Mouse (Mus musculus) liver, adult 2 months (tissue): ENCODE results near the gene Cldn11. TPM values are rescaled to one million over a fixed set of nuclear protein-coding genes. Genes with fewer than 3 reads are reported as not detected.

Experiments used
- DNase-seq: peaks from one replicate; pipeline ENCODE4 v3.0.0-alpha.2; 2011; ENCODE audit warnings: low read depth, low spot score; ENCODE audit errors: extremely low read depth
- H3K27ac ChIP-seq: fragments of 200-500 bp; replicated peaks from 2 replicates; pipeline ENCODE4 v1.5.1; 2012; ENCODE audit warnings: low read depth, mild to moderate bottlenecking, control low read depth, inconsistent platforms, low read length; ENCODE audit not compliant: insufficient read depth
- H3K27me3 ChIP-seq: fragments of 200-500 bp; 2 replicates; pipeline ENCODE4 v1.6.1; 2012; ENCODE audit warnings: mild to moderate bottlenecking, moderate library complexity, low read length, inconsistent platforms; ENCODE audit not compliant: control insufficient read depth, insufficient read depth
- H3K36me3 ChIP-seq: fragments of 200-500 bp; 2 replicates; pipeline ENCODE4 v1.6.1; 2012; ENCODE audit warnings: low read length, inconsistent platforms; ENCODE audit not compliant: control insufficient read depth, insufficient read depth
- H3K4me1 ChIP-seq: fragments of 200-500 bp; 2 replicates; pipeline ENCODE4 v1.6.1; 2011; ENCODE audit warnings: low read length; ENCODE audit not compliant: control insufficient read depth, insufficient read depth
- H3K4me3 ChIP-seq: fragments of 200-500 bp; 2 replicates; pipeline ENCODE4 v1.5.1; 2011; ENCODE audit warnings: low read depth, mild to moderate bottlenecking, control low read depth, low read length, moderate library complexity; ENCODE audit not compliant: insufficient read depth
- H3K79me2 ChIP-seq: fragments of 200-500 bp; 2 replicates; pipeline ENCODE4 v1.6.1; 2012; ENCODE audit warnings: inconsistent platforms, mild to moderate bottlenecking, low read length, moderate library complexity; ENCODE audit not compliant: control insufficient read depth, insufficient read depth
- H3K9ac ChIP-seq: fragments of 200-500 bp; 2 replicates; pipeline ENCODE4 v1.6.1; 2012; ENCODE audit warnings: low read depth, mild to moderate bottlenecking, control low read depth, inconsistent platforms, low read length
- CTCF ChIP-seq: fragments of 200-500 bp; IDR thresholded peaks from 2 replicates; pipeline ENCODE4 v1.5.1; 2011; ENCODE audit warnings: low read depth, low read length, control low read depth
- POLR2A ChIP-seq: fragments of 200-500 bp; IDR thresholded peaks from 2 replicates; pipeline ENCODE4 v1.6.1; 2011; ENCODE audit warnings: low read length, control low read depth; ENCODE audit not compliant: insufficient read depth; ENCODE audit errors: extremely low read depth
- WGBS: fragments of 180-500 bp; shearing (Covaris S2); methylation state at CpG from one replicate; pipeline ENCODE4 v1.1.7; 2018; 5-methylcytosine and 5-hydroxymethylcytosine counted together
- polyA plus RNA-seq: library from polyadenylated mRNA; depleted of rRNA; stranded (reverse); fragments of >200 nt; gene quantifications from 2 replicates; pipeline ENCODE4 v1.2.3, GENCODE M21; 2012
- total RNA-seq: library from RNA; depleted of rRNA; stranded (reverse); fragments of >200 nt; gene quantifications from 2 replicates; pipeline ENCODE4 v1.2.3, GENCODE M21; 2014

The Cldn11 gene
- total and polyA plus RNA-seq, 2 experiments, result 0.09 TPM; not detected in 1

DNA sequence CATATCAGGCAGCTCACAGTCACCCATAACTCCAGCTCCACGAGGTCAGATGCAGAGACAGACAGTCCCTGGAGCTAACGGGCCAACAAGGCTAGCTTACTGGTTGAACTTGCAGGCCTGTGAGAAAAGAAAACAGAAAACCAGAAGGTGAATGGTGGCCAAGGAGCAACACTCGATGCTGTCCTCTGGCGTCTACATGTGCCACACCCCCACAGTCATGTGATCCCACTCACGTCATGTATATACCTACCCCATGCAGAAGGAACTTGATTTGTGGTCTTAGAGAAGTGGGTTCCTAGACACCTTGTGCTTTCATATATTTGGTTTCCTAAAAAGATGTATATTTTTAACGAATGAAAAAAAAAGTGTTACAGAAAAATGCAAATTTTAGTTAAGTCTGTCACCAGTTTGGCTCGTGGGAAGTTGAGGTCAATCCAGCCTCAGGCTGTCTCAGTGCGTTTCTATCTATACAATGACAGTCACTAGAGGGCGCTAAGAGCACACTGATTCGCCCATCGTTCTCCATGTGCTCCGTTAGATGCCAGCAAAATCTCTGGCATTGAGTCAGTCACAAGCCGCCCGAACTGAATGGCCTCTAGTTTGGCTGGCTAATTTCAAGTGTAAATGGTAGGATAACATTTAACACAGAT lies 4.0 kb upstream of the Cldn11 start:
- no peak overlapping the region for H3K27ac ChIP-seq
- H3K4me3 ChIP-seq, result no peak overlapping the region
- H3K4me1 ChIP-seq, result no peaks in the 10 kb centered on the region; the same call in 1 of the 2 replicates
- no peak overlapping the region for H3K9ac ChIP-seq
- peaks cover 7% of the 10 kb centered on the region; the same call in 1 of the 2 replicates for H3K27me3 ChIP-seq
- WGBS, result 13% methylated on average over 14 of the region's 14 CpGs
- H3K36me3 ChIP-seq, result no peaks in the 10 kb centered on the region
- TF ChIP-seq POLR2A, result no peak
- TF ChIP-seq CTCF, result peak; percentile 78
- peak; percentile 74 for DNase-seq
- no peaks in the 10 kb centered on the region for H3K79me2 ChIP-seq

DNA sequence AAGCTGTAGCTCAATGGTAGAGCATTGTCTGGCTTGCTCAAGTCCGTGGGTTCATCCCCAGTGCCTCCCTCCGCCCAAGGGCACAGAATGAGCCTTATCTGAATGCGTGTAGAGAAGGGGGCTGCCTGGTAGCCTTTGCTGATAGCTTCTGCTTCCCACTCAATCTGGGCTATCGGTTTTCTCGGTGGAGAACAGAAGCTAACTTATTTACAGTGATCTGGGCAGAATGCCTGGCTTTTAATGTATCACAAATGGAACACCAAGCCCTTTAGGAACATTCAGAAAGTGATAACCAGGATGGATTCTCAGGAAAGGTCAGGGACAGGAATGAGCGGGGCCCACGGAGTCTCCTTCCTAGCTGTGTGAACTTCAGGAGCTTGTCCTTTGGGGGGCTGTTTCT lies 1.1 kb upstream of the Cldn11 start:
- 73% methylated on average over 7 of the region's 7 CpGs for WGBS

GRCm38 (mm10) chr3:31152108-31152507 lies 2.4 kb downstream of the Cldn11 start:
- H3K4me3 ChIP-seq, result no peak overlapping the region
- WGBS, result 67% methylated on average over 6 of the region's 6 CpGs
- H3K79me2 ChIP-seq, result no peaks in the 10 kb centered on the region
- no peaks in the 10 kb centered on the region for H3K36me3 ChIP-seq
- no peak for TF ChIP-seq CTCF
- no peak for TF ChIP-seq POLR2A
- H3K27me3 ChIP-seq, result peaks cover 7% of the 10 kb centered on the region; the same call in 1 of the 2 replicates
- H3K4me1 ChIP-seq, result no peaks in the 10 kb centered on the region; the same call in 1 of the 2 replicates
- no peak overlapping the region for H3K27ac ChIP-seq
- H3K9ac ChIP-seq, result no peak overlapping the region
- DNase-seq, result no peak

More for the DNA sequence above, 1.1 kb upstream of the Cldn11 start:
- no peaks in the 10 kb centered on the region for H3K79me2 ChIP-seq
- no peaks in the 10 kb centered on the region for H3K36me3 ChIP-seq
- no peak for DNase-seq
- no peak for TF ChIP-seq POLR2A
- H3K9ac ChIP-seq, result no peak overlapping the region
- no peak overlapping the region for H3K4me3 ChIP-seq
- H3K27me3 ChIP-seq, result peaks cover 7% of the 10 kb centered on the region; the same call in 1 of the 2 replicates
- H3K27ac ChIP-seq, result no peak overlapping the region
- H3K4me1 ChIP-seq, result no peaks in the 10 kb centered on the region; the same call in 1 of the 2 replicates

DNA sequence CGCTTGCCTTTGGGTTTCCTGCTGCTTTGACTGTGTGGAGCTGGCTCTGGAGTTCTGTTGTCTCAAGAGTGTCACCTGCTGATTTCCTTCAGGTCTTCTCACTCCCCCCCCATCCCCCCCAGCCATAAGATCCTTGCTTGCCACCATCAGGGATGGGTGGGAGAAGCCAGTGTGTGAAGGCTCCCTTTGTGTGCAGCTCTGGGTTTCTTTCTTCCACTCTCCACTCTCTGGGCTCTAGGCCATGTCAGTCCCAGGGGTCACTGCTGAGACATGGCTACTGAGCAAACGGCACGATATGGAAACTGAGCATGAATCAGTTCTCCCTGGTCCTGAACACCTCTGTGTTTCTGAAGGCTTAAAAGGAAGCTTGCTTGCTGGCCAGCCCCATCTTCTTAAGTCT lies 6.4 kb downstream of the Cldn11 start:
- Histone ChIP-seq H3K27me3 (no peaks in the 10 kb centered on the region), H3K36me3 (no peaks in the 10 kb centered on the region), H3K9ac (no peak overlapping the region), H3K4me1 (no peaks in the 10 kb centered on the region), H3K79me2 (no peaks in the 10 kb centered on the region), H3K27ac (no peak overlapping the region), H3K4me3 (no peak overlapping the region)
- no peak for DNase-seq
- TF ChIP-seq CTCF, result no peak
- no peak for TF ChIP-seq POLR2A
- WGBS, result 63% methylated on average over 3 of the region's 3 CpGs

DNA sequence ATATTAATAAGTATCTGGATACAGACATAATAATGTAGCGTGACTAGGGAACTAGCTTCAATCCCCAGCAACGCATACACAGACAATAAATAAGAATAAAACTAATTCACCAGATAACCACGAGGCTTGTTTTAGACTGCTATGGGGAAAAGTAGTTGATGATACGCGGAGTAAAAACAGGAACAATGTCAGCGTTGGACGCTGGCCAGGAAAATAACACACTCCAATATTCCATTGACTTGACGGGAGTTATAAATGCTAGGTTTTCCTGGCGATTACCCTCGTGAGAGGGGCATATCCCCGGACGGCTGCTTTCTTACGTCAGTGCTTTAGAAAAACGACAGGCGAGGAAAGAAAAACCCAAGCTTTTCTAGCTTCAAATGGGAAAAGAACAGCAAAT lies 8.1 kb downstream of the Cldn11 start:
- Histone ChIP-seq H3K4me1 (no peaks in the 10 kb centered on the region), H3K36me3 (no peaks in the 10 kb centered on the region), H3K9ac (no peak overlapping the region), H3K27ac (no peak overlapping the region), H3K4me3 (no peak overlapping the region), H3K79me2 (no peaks in the 10 kb centered on the region), H3K27me3 (no peaks in the 10 kb centered on the region)
- TF ChIP-seq POLR2A (no peak), CTCF (no peak)
- WGBS, result 78% methylated on average over 15 of the region's 15 CpGs
- no peak for DNase-seq

GRCm38 (mm10) chr3:31160046-31160445 lies 10.3 kb downstream of the Cldn11 start:
- Histone ChIP-seq H3K27me3 (no peaks in the 10 kb centered on the region), H3K4me3 (no peak overlapping the region), H3K9ac (no peak overlapping the region), H3K36me3 (no peaks in the 10 kb centered on the region), H3K4me1 (no peaks in the 10 kb centered on the region), H3K79me2 (no peaks in the 10 kb centered on the region), H3K27ac (no peak overlapping the region)
- TF ChIP-seq POLR2A (no peak), CTCF (no peak)
- DNase-seq, result no peak
- 73% methylated on average over 10 of the region's 10 CpGs for WGBS
